Mouse (Mus musculus) forebrain, embryonic 11.5 days (tissue): ENCODE data around the gene Psip1. TPM values are rescaled to one million over a fixed set of nuclear protein-coding genes. Genes with fewer than 3 reads are reported as not detected.

Experiments used
- ATAC-seq: fragments of 200-750 bp; cut with Nextera tagmentation; replicated peaks from 2 replicates; pipeline ENCODE4 v1.8.0; 2017; ENCODE audit warnings: moderate TSS enrichment; ENCODE audit not compliant: low FRiP score
- DNase-seq: peaks from one replicate; pipeline ENCODE4 v3.0.0-alpha.2; 2017; ENCODE audit warnings: low spot score
- H3K27ac ChIP-seq: fragments of 300-500 bp; sonication (generic); 2 replicates; pipeline ENCODE4 v1.5.1; 2014; ENCODE audit warnings: low read depth, low read length
- H3K27me3 ChIP-seq: fragments of 300-500 bp; sonication (generic); 2 replicates; pipeline ENCODE4 v1.6.1; 2014; ENCODE audit warnings: mild to moderate bottlenecking, low read length, mixed read lengths; ENCODE audit not compliant: control insufficient read depth, insufficient read depth
- H3K36me3 ChIP-seq: fragments of 300-500 bp; sonication (generic); 2 replicates; pipeline ENCODE4 v1.6.1; 2014; ENCODE audit warnings: mild to moderate bottlenecking, low read length, moderate library complexity, mixed read lengths; ENCODE audit not compliant: control insufficient read depth, insufficient read depth
- H3K4me1 ChIP-seq: fragments of 300-500 bp; sonication (generic); replicated peaks from 2 replicates; pipeline ENCODE4 v1.6.1; 2014; ENCODE audit warnings: low read length, mixed read lengths; ENCODE audit not compliant: control insufficient read depth, insufficient read depth
- H3K4me2 ChIP-seq: fragments of 300-500 bp; sonication (generic); 2 replicates; pipeline ENCODE4 v1.6.1; 2014; ENCODE audit warnings: low read depth, mild to moderate bottlenecking, low read length, moderate library complexity, mixed read lengths; ENCODE audit not compliant: severe bottlenecking
- H3K4me3 ChIP-seq: fragments of 300-500 bp; sonication (generic); 2 replicates; pipeline ENCODE4 v1.5.1; 2014; ENCODE audit warnings: low read depth, low read length
- H3K9ac ChIP-seq: fragments of 300-500 bp; sonication (generic); 2 replicates; pipeline ENCODE4 v1.6.1; 2014; ENCODE audit warnings: low read length
- H3K9me3 ChIP-seq: fragments of 300-500 bp; sonication (generic); 2 replicates; pipeline ENCODE4 v1.6.1; 2016; ENCODE audit warnings: low read length, mixed read lengths; ENCODE audit not compliant: control insufficient read depth
- WGBS: fragments of 180-500 bp; shearing (Covaris S2); extraction: QIAGEN DNeasy Blood & Tissue Kit; methylation state at CpG from one replicate; pipeline ENCODE4 v1.1.7; 2014; 5-methylcytosine and 5-hydroxymethylcytosine counted together
- polyA plus RNA-seq: library from polyadenylated mRNA; unstranded; fragments of >200 nt; fragmentation: Nextera tagmentation; extraction: Ambion mirVana; gene quantifications from 2 replicates; pipeline ENCODE4 v1.2.1, GENCODE M21; 2014

Psip1 gene
- polyA plus RNA-seq, 1 experiment from 2014 or later, result 480 TPM

GRCm38 (mm10) chr4:83423641-83424040 lies 62.6 kb downstream of the Psip1 start:
- no peak overlapping the region for H3K4me3 ChIP-seq
- WGBS, result 96% methylated on average over 6 of the region's 6 CpGs
- DNase-seq (no peak), ATAC-seq (no peak)
- no peak overlapping the region for H3K9ac ChIP-seq
- no peaks in the 10 kb centered on the region; the same call in 1 of the 2 replicates for H3K9me3 ChIP-seq
- no peaks in the 10 kb centered on the region for H3K27me3 ChIP-seq
- no peak overlapping the region for H3K27ac ChIP-seq
- H3K4me2 ChIP-seq, result no peak overlapping the region
- H3K4me1 ChIP-seq, result no peaks in the 10 kb centered on the region
- peaks cover 11% of the 10 kb centered on the region; the same call in 1 of the 2 replicates for H3K36me3 ChIP-seq

GRCm38 (mm10) chr4:83418781-83419180 lies 67.5 kb downstream of the Psip1 start:
- Histone ChIP-seq H3K4me1 (no peaks in the 10 kb centered on the region), H3K4me3 (peak overlapping the region; percentile 96), H3K36me3 (peaks cover 7% of the 10 kb centered on the region; the same call in 1 of the 2 replicates), H3K9me3 (peaks cover 4% of the 10 kb centered on the region; the same call in 1 of the 2 replicates), H3K27ac (no peak overlapping the region), H3K27me3 (no peaks in the 10 kb centered on the region), H3K4me2 (peak overlapping the region; percentile 50), H3K9ac (peak overlapping the region; percentile 92; the same call in 1 of the 2 replicates)
- no peak for DNase-seq
- WGBS, result 83% methylated on average over 2 of the region's 2 CpGs
- no peak for ATAC-seq

- peak overlapping the region; percentile 50 for H3K4me2 ChIP-seq
- DNase-seq (no peak), ATAC-seq (peak; percentile 66; the same call in 1 of the 2 replicates)
- H3K27ac ChIP-seq, result peak overlapping the region; percentile 37
- peaks cover under 1% of the 10 kb centered on the region; the same call in 1 of the 2 replicates for H3K36me3 ChIP-seq
- H3K27me3 ChIP-seq, result no peaks in the 10 kb centered on the region
- WGBS, result under 1% methylated on average over 30 of the region's 30 CpGs
- H3K9ac ChIP-seq, result peak overlapping the region; percentile 92
- no peaks in the 10 kb centered on the region for H3K4me1 ChIP-seq
- H3K4me3 ChIP-seq, result peak overlapping the region; percentile 96
- peaks cover 4% of the 10 kb centered on the region; the same call in 1 of the 2 replicates for H3K9me3 ChIP-seq
Observed at GRCm38 (mm10) chr4:83417820-83418186, 68.5 kb downstream of the Psip1 start.

- Histone ChIP-seq H3K27me3 (no peaks in the 10 kb centered on the region), H3K9ac (peak within 1 kb of the TSS; percentile 92), H3K4me1 (no peaks in the 10 kb centered on the region), H3K9me3 (peaks cover 4% of the 10 kb centered on the region; the same call in 1 of the 2 replicates), H3K36me3 (no peaks in the 10 kb centered on the region), H3K4me2 (peak within 1 kb of the TSS; percentile 50), H3K27ac (peak within 1 kb of the TSS; percentile 37), H3K4me3 (peak within 1 kb of the TSS; percentile 96)
- DNase-seq, result peak; percentile 98
- 2% methylated on average over 38 of the region's 41 CpGs for WGBS
- peak; percentile 100 for ATAC-seq
Observed at GRCm38 (mm10) chr4:83417160-83417819, 69.0 kb downstream of the Psip1 start, which contains the start of gene Snapc3. Snapc3 (plus strand) TSS chr4:83417724.

- no peak overlapping the region for H3K4me3 ChIP-seq
- H3K36me3 ChIP-seq, result no peaks in the 10 kb centered on the region
- no peak overlapping the region for H3K4me2 ChIP-seq
- WGBS, result 86% methylated on average over 5 of the region's 5 CpGs
- H3K27me3 ChIP-seq, result no peaks in the 10 kb centered on the region
- DNase-seq (no peak), ATAC-seq (no peak)
- no peak overlapping the region for H3K27ac ChIP-seq
- no peak overlapping the region for H3K9ac ChIP-seq
- H3K4me1 ChIP-seq, result no peaks in the 10 kb centered on the region
- H3K9me3 ChIP-seq, result peaks cover 4% of the 10 kb centered on the region; the same call in 1 of the 2 replicates
Observed at GRCm38 (mm10) chr4:83414241-83414824, 71.9 kb downstream of the Psip1 start.

- no peak for ATAC-seq
Observed at GRCm38 (mm10) chr4:83412060-83412459, 74.2 kb downstream of the Psip1 start.

GRCm38 (mm10) chr4:83409867-83410505 lies 76.3 kb downstream of the Psip1 start:
- ATAC-seq (no peak), DNase-seq (no peak)
- Histone ChIP-seq H3K9ac (no peak overlapping the region), H3K4me3 (no peak overlapping the region), H3K4me2 (no peak overlapping the region), H3K27me3 (no peaks in the 10 kb centered on the region), H3K4me1 (no peaks in the 10 kb centered on the region), H3K27ac (no peak overlapping the region), H3K9me3 (peaks cover 6% of the 10 kb centered on the region), H3K36me3 (no peaks in the 10 kb centered on the region)
- WGBS, result 93% methylated on average over 4 of the region's 4 CpGs

More at GRCm38 (mm10) chr4:83412060-83412459, 74.2 kb downstream of the Psip1 start:
- 79% methylated on average over 3 of the region's 3 CpGs for WGBS
- Histone ChIP-seq H3K27me3 (no peaks in the 10 kb centered on the region), H3K4me2 (no peak overlapping the region), H3K36me3 (no peaks in the 10 kb centered on the region), H3K4me1 (no peaks in the 10 kb centered on the region), H3K27ac (no peak overlapping the region), H3K9ac (no peak overlapping the region), H3K9me3 (peaks cover 10% of the 10 kb centered on the region), H3K4me3 (no peak overlapping the region)
- no peak for DNase-seq

- Histone ChIP-seq H3K9me3 (peaks cover 9% of the 10 kb centered on the region), H3K36me3 (no peaks in the 10 kb centered on the region), H3K4me3 (no peak overlapping the region), H3K9ac (no peak overlapping the region), H3K4me2 (no peak overlapping the region), H3K4me1 (no peaks in the 10 kb centered on the region), H3K27me3 (no peaks in the 10 kb centered on the region), H3K27ac (no peak overlapping the region)
- DNase-seq (no peak), ATAC-seq (no peak)
- 92% methylated on average over 6 of the region's 6 CpGs for WGBS
Observed at GRCm38 (mm10) chr4:83407688-83408087, 78.6 kb downstream of the Psip1 start.
